Mouse (Mus musculus) gastrocnemius, adult 8-10 months (tissue): ENCODE data around the gene Rnf208. TPM values are rescaled to one million over a fixed set of nuclear protein-coding genes. Genes with fewer than 3 reads are reported as not detected.

ENCODE experiments used
- DNase-seq, 2 experiments: peaks; one replicate each; pipeline ENCODE4 v3.0.0; 2022; ENCODE audit warnings: low spot score in 2 of 2
- total RNA-seq, 4 experiments: library from RNA; stranded (reverse); gene quantifications; 2 replicates each; pipeline ENCODE4 v1.2.4; 2022

Gene Rnf208
- under 1 TPM; 0.36 to 0.87 (median 0.69) TPM for total RNA-seq

GRCm38 (mm10) chr2:25242101-25242506 lies at the start of gene Rnf208, which contains the start of gene Cysrt1:
TSS of gene Rnf208 (plus strand) at chr2:25242255.
TSS of gene Cysrt1 (minus strand) at chr2:25242452.
- DNase-seq = no peak

GRCm38 (mm10) chr2:25193330-25193770 lies 48.7 kb upstream of the Rnf208 start:
- peak; percentile 69 to 80 for DNase-seq

- DNase-seq = no peak
Observed at GRCm38 (mm10) chr2:25194006-25194405, 48.0 kb upstream of the Rnf208 start.

GRCm38 (mm10) chr2:25194486-25195171 lies 47.4 kb upstream of the Rnf208 start:
- no peak for DNase-seq

- DNase-seq = no peak
Observed at GRCm38 (mm10) chr2:25195211-25196156, 46.6 kb upstream of the Rnf208 start.

GRCm38 (mm10) chr2:25196172-25196954 lies 45.7 kb upstream of the Rnf208 start, which contains the start of gene Tor4a:
TSS of gene Tor4a (minus strand) at chr2:25196886.
- DNase-seq = peak; percentile 39 to 59

- DNase-seq = no peak
Observed at GRCm38 (mm10) chr2:25197191-25197590, 44.9 kb upstream of the Rnf208 start.

- DNase-seq = no peak
Observed at GRCm38 (mm10) chr2:25197946-25198345, 44.1 kb upstream of the Rnf208 start.

GRCm38 (mm10) chr2:25200631-25201030 lies 41.4 kb upstream of the Rnf208 start:
- no peak for DNase-seq

GRCm38 (mm10) chr2:25203631-25204214 lies 38.3 kb upstream of the Rnf208 start:
- no peak for DNase-seq

- no peak for DNase-seq
Observed at GRCm38 (mm10) chr2:25207593-25207992, 34.5 kb upstream of the Rnf208 start.

GRCm38 (mm10) chr2:25210686-25211085 lies 31.4 kb upstream of the Rnf208 start:
- no peak for DNase-seq

GRCm38 (mm10) chr2:25211121-25211670 lies 30.9 kb upstream of the Rnf208 start, which contains the start of gene Nelfb:
TSS of gene Nelfb (minus strand) at chr2:25211489.
- peak; percentile 84 for DNase-seq

- DNase-seq = no peak
Observed at GRCm38 (mm10) chr2:25213266-25213865, 28.7 kb upstream of the Rnf208 start.

GRCm38 (mm10) chr2:25214444-25214843 lies 27.6 kb upstream of the Rnf208 start, which contains the start of gene Stpg3:
TSS of gene Stpg3 (minus strand) at chr2:25214637.
- no peak for DNase-seq

GRCm38 (mm10) chr2:25217666-25218065 lies 24.4 kb upstream of the Rnf208 start:
- DNase-seq = no peak

- no peak for DNase-seq
Observed at GRCm38 (mm10) chr2:25218445-25218844, 23.6 kb upstream of the Rnf208 start, which contains the start of gene Fam166a. TSS of gene Fam166a (plus strand) at chr2:25218745.

- DNase-seq = no peak
Observed at GRCm38 (mm10) chr2:25221331-25221772, 20.7 kb upstream of the Rnf208 start.

GRCm38 (mm10) chr2:25223681-25224491 lies 18.2 kb upstream of the Rnf208 start:
- DNase-seq = peak; percentile 80 to 87
